Mouse (Mus musculus) heart, postnatal 0 days (tissue): ENCODE measurements around the gene Gm10226.

ENCODE experiments used
- CTCF ChIP-seq: IDR thresholded peaks from 2 replicates; pipeline ENCODE4 v1.5.1; 2016; ENCODE audit warnings: antibody characterized with exemption, control low read depth, low read depth
- EP300 ChIP-seq: IDR thresholded peaks from 2 replicates; pipeline ENCODE4 v1.6.1; 2016; ENCODE audit warnings: antibody characterized with exemption, low read depth

GRCm38 (mm10) chr17:21693342-21693741, 1.7 kb downstream of the Gm10226 start:
- TF ChIP-seq CTCF (no peak), EP300 (no peak)
